Mouse (Mus musculus) hindbrain, embryonic 12.5 days (tissue): ENCODE data around the gene Mak. TPM values are rescaled to one million over a fixed set of nuclear protein-coding genes. Genes with fewer than 3 reads are reported as not detected.

Source experiments
- ATAC-seq: fragments of 200-750 bp; cut with Nextera tagmentation; 2 replicates; pipeline ENCODE4 v1.8.0; 2017; ENCODE audit warnings: moderate TSS enrichment; ENCODE audit not compliant: low FRiP score
- H3K27ac ChIP-seq: fragments of 300-500 bp; sonication (generic); 2 replicates; pipeline ENCODE4 v1.5.1; 2016; ENCODE audit warnings: mild to moderate bottlenecking
- H3K27me3 ChIP-seq: fragments of 300-500 bp; sonication (generic); 2 replicates; pipeline ENCODE4 v1.6.1; 2016; ENCODE audit warnings: mild to moderate bottlenecking
- H3K36me3 ChIP-seq: fragments of 300-500 bp; sonication (generic); 2 replicates; pipeline ENCODE4 v1.6.1; 2016; ENCODE audit warnings: mild to moderate bottlenecking
- H3K4me1 ChIP-seq: fragments of 300-500 bp; sonication (generic); 2 replicates; pipeline ENCODE4 v1.6.1; 2016
- H3K4me2 ChIP-seq: fragments of 300-500 bp; sonication (generic); replicated peaks from 2 replicates; pipeline ENCODE4 v1.6.1; 2016; ENCODE audit warnings: mild to moderate bottlenecking
- H3K4me3 ChIP-seq: fragments of 300-500 bp; sonication (generic); 2 replicates; pipeline ENCODE4 v1.5.1; 2016; ENCODE audit warnings: mild to moderate bottlenecking
- H3K9ac ChIP-seq: fragments of 300-500 bp; sonication (generic); 2 replicates; pipeline ENCODE4 v1.6.1; 2016; ENCODE audit warnings: mild to moderate bottlenecking, moderate library complexity
- H3K9me3 ChIP-seq: fragments of 300-500 bp; sonication (generic); replicated peaks from 2 replicates; pipeline ENCODE4 v1.6.1; 2016; ENCODE audit warnings: mild to moderate bottlenecking
- WGBS: fragments of 180-500 bp; shearing (Covaris S2); methylation state at CpG from one replicate; pipeline ENCODE4 v1.1.7; 2016; 5-methylcytosine and 5-hydroxymethylcytosine counted together
- polyA plus RNA-seq: library from polyadenylated mRNA; unstranded; fragments of >200 nt; fragmentation: Nextera tagmentation; extraction: Ambion mirVana; gene quantifications from 2 replicates; pipeline ENCODE4 v1.2.1, GENCODE M21; 2016

Mak gene
- polyA plus RNA-seq, 1 experiment from 2014 or later: 1.2 TPM

GRCm38 (mm10) chr13:41047280-41047679, 32.2 kb downstream of the Mak start:
- no peak overlapping the region for H3K27ac ChIP-seq
- no peak overlapping the region for H3K9ac ChIP-seq
- 88% methylated on average over 6 of the region's 6 CpGs for WGBS
- no peak overlapping the region for H3K4me3 ChIP-seq
- no peaks in the 10 kb centered on the region for H3K4me1 ChIP-seq
- H3K4me2 ChIP-seq: no peak overlapping the region
- no peak for ATAC-seq
- no peaks in the 10 kb centered on the region for H3K9me3 ChIP-seq
- H3K27me3 ChIP-seq: no peaks in the 10 kb centered on the region
- H3K36me3 ChIP-seq: no peaks in the 10 kb centered on the region

- ATAC-seq: no peak
- 91% methylated on average over 8 of the region's 8 CpGs for WGBS
These were observed 33.6 kb downstream of the Mak start for GRCm38 (mm10) chr13:41045901-41046300.

GRCm38 (mm10) chr13:41042511-41042910, 37.0 kb downstream of the Mak start:
- no peak for ATAC-seq
- H3K4me1 ChIP-seq: no peaks in the 10 kb centered on the region
- WGBS: 90% methylated on average over 4 of the region's 4 CpGs
- no peak overlapping the region for H3K4me3 ChIP-seq
- no peaks in the 10 kb centered on the region for H3K27me3 ChIP-seq
- H3K9ac ChIP-seq: no peak overlapping the region
- no peaks in the 10 kb centered on the region for H3K9me3 ChIP-seq
- no peaks in the 10 kb centered on the region for H3K36me3 ChIP-seq
- no peak overlapping the region for H3K4me2 ChIP-seq
- no peak overlapping the region for H3K27ac ChIP-seq

More at GRCm38 (mm10) chr13:41045901-41046300, 33.6 kb downstream of the Mak start:
- H3K4me1 ChIP-seq: no peaks in the 10 kb centered on the region
- no peak overlapping the region for H3K4me2 ChIP-seq
- no peak overlapping the region for H3K4me3 ChIP-seq
- no peaks in the 10 kb centered on the region for H3K27me3 ChIP-seq
- no peak overlapping the region for H3K9ac ChIP-seq
- no peaks in the 10 kb centered on the region for H3K36me3 ChIP-seq
- H3K27ac ChIP-seq: no peak overlapping the region
- H3K9me3 ChIP-seq: no peaks in the 10 kb centered on the region

- Histone ChIP-seq H3K4me1 (no peaks in the 10 kb centered on the region), H3K4me3 (no peak overlapping the region), H3K36me3 (no peaks in the 10 kb centered on the region), H3K27ac (no peak overlapping the region), H3K27me3 (no peaks in the 10 kb centered on the region), H3K9ac (no peak overlapping the region), H3K4me2 (no peak overlapping the region), H3K9me3 (no peaks in the 10 kb centered on the region)
- WGBS: 79% methylated on average over 5 of the region's 5 CpGs
- no peak for ATAC-seq
These were observed 49.4 kb downstream of the Mak start for GRCm38 (mm10) chr13:41030098-41030497.

- no peak for ATAC-seq
- peaks cover 4% of the 10 kb centered on the region for H3K4me1 ChIP-seq
- H3K36me3 ChIP-seq: peaks cover 36% of the 10 kb centered on the region
- H3K4me2 ChIP-seq: no peak overlapping the region
- no peaks in the 10 kb centered on the region for H3K9me3 ChIP-seq
- 90% methylated on average over 13 of the region's 13 CpGs for WGBS
- no peak overlapping the region for H3K27ac ChIP-seq
- H3K27me3 ChIP-seq: no peaks in the 10 kb centered on the region
- no peak overlapping the region for H3K9ac ChIP-seq
- H3K4me3 ChIP-seq: no peak overlapping the region
These were observed 57.4 kb downstream of the Mak start for GRCm38 (mm10) chr13:41022099-41022498.

GRCm38 (mm10) chr13:41021607-41022006, 57.9 kb downstream of the Mak start:
- H3K4me3 ChIP-seq: no peak overlapping the region
- 92% methylated on average over 6 of the region's 6 CpGs for WGBS
- no peak overlapping the region for H3K27ac ChIP-seq
- H3K36me3 ChIP-seq: peaks cover 36% of the 10 kb centered on the region
- no peaks in the 10 kb centered on the region for H3K27me3 ChIP-seq
- H3K9ac ChIP-seq: no peak overlapping the region
- H3K4me1 ChIP-seq: peaks cover 9% of the 10 kb centered on the region
- H3K9me3 ChIP-seq: no peaks in the 10 kb centered on the region
- ATAC-seq: no peak
- H3K4me2 ChIP-seq: no peak overlapping the region

GRCm38 (mm10) chr13:41020494-41020893, 59.0 kb downstream of the Mak start:
- Histone ChIP-seq H3K4me3 (no peak overlapping the region), H3K4me1 (peaks cover 13% of the 10 kb centered on the region), H3K27me3 (no peaks in the 10 kb centered on the region), H3K27ac (no peak overlapping the region), H3K36me3 (peaks cover 36% of the 10 kb centered on the region), H3K9me3 (no peaks in the 10 kb centered on the region), H3K4me2 (no peak overlapping the region), H3K9ac (no peak overlapping the region)
- 74% methylated on average over 7 of the region's 7 CpGs for WGBS
- no peak for ATAC-seq

GRCm38 (mm10) chr13:41018756-41019591, 60.5 kb downstream of the Mak start:
- Histone ChIP-seq H3K4me3 (no peak overlapping the region), H3K36me3 (peaks cover 41% of the 10 kb centered on the region), H3K27ac (no peak overlapping the region), H3K9ac (no peak overlapping the region), H3K4me2 (no peak overlapping the region), H3K27me3 (no peaks in the 10 kb centered on the region), H3K4me1 (peaks cover 16% of the 10 kb centered on the region), H3K9me3 (no peaks in the 10 kb centered on the region)
- no peak for ATAC-seq
- 95% methylated on average over 13 of the region's 13 CpGs for WGBS

GRCm38 (mm10) chr13:41018236-41018635, 61.3 kb downstream of the Mak start:
- no peaks in the 10 kb centered on the region for H3K9me3 ChIP-seq
- H3K4me2 ChIP-seq: no peak overlapping the region
- ATAC-seq: no peak
- H3K27ac ChIP-seq: no peak overlapping the region
- no peak overlapping the region for H3K4me3 ChIP-seq
- H3K4me1 ChIP-seq: peaks cover 16% of the 10 kb centered on the region
- H3K9ac ChIP-seq: no peak overlapping the region
- peaks cover 39% of the 10 kb centered on the region for H3K36me3 ChIP-seq
- H3K27me3 ChIP-seq: no peaks in the 10 kb centered on the region
- WGBS: 91% methylated on average over 9 of the region's 9 CpGs

GRCm38 (mm10) chr13:41017832-41018231, 61.7 kb downstream of the Mak start:
- peaks cover 43% of the 10 kb centered on the region for H3K36me3 ChIP-seq
- no peaks in the 10 kb centered on the region for H3K27me3 ChIP-seq
- no peak overlapping the region for H3K27ac ChIP-seq
- 79% methylated on average over 4 of the region's 4 CpGs for WGBS
- peak overlapping the region; percentile 79; the same call in 1 of the 2 replicates for H3K4me2 ChIP-seq
- ATAC-seq: no peak
- H3K9me3 ChIP-seq: no peaks in the 10 kb centered on the region
- no peak overlapping the region for H3K9ac ChIP-seq
- H3K4me1 ChIP-seq: peaks cover 16% of the 10 kb centered on the region
- no peak overlapping the region for H3K4me3 ChIP-seq

- H3K36me3 ChIP-seq: peaks cover 48% of the 10 kb centered on the region
- H3K9me3 ChIP-seq: no peaks in the 10 kb centered on the region
- no peak for ATAC-seq
- WGBS: 34% methylated on average over 12 of the region's 12 CpGs
- H3K27ac ChIP-seq: peak overlapping the region; percentile 81; the same call in 1 of the 2 replicates
- peak overlapping the region; percentile 73 for H3K9ac ChIP-seq
- no peaks in the 10 kb centered on the region for H3K27me3 ChIP-seq
- H3K4me2 ChIP-seq: peak overlapping the region; percentile 79
- peaks cover 16% of the 10 kb centered on the region for H3K4me1 ChIP-seq
- H3K4me3 ChIP-seq: peak overlapping the region; percentile 68
These were observed 62.6 kb downstream of the Mak start for GRCm38 (mm10) chr13:41016797-41017405.

- Histone ChIP-seq H3K36me3 (peaks cover 48% of the 10 kb centered on the region), H3K9ac (peak within 1 kb of the TSS; percentile 73), H3K27me3 (no peaks in the 10 kb centered on the region), H3K4me2 (peak within 1 kb of the TSS; percentile 79), H3K4me3 (peak within 1 kb of the TSS; percentile 68), H3K4me1 (peaks cover 16% of the 10 kb centered on the region), H3K9me3 (no peaks in the 10 kb centered on the region), H3K27ac (peak within 1 kb of the TSS; percentile 81)
- peak; percentile 99 for ATAC-seq
- WGBS: under 1% methylated on average over 43 of the region's 43 CpGs
These were observed 63.5 kb downstream of the Mak start, which contains the start of gene Tmem14c for GRCm38 (mm10) chr13:41015829-41016634. Gene Tmem14c (plus strand): TSS chr13:41016292.
